Mouse (Mus musculus) lung, postnatal 36 days (tissue): ENCODE measurements around the gene Ddx50.
"Not testable (repeated sequence)": the region's sequence is repeated elsewhere in the genome, so short reads cannot be mapped to it uniquely, and the experiment has no call there.

ENCODE experiments used
- DNase-seq: peaks from one replicate; pipeline ENCODE4 v3.0.0; 2022; ENCODE audit warnings: mixed read lengths

The Ddx50 gene

GRCm38 (mm10) chr10:62601053-62601791 is 49.8 kb downstream of the Ddx50 start:
- DNase-seq: no peak

GRCm38 (mm10) chr10:62600056-62600455 is 51.0 kb downstream of the Ddx50 start:
- DNase-seq: no peak

- not testable (repeated sequence) for DNase-seq
Measured at GRCm38 (mm10) chr10:62599311-62599710, 51.7 kb downstream of the Ddx50 start.

GRCm38 (mm10) chr10:62592496-62592895 is 58.5 kb downstream of the Ddx50 start:
- no peak for DNase-seq

- peak; percentile 98 for DNase-seq
Measured at GRCm38 (mm10) chr10:62590200-62590599, 60.8 kb downstream of the Ddx50 start.

GRCm38 (mm10) chr10:62588616-62589015 is 62.4 kb downstream of the Ddx50 start:
- no peak for DNase-seq

GRCm38 (mm10) chr10:62583245-62583644 is 67.8 kb downstream of the Ddx50 start:
- no peak for DNase-seq

GRCm38 (mm10) chr10:62582701-62583100 is 68.3 kb downstream of the Ddx50 start:
- DNase-seq: no peak

- DNase-seq: no peak
Measured at GRCm38 (mm10) chr10:62582263-62582662, 68.8 kb downstream of the Ddx50 start.

GRCm38 (mm10) chr10:62579129-62579528 is 71.9 kb downstream of the Ddx50 start:
- DNase-seq: not testable (repeated sequence)

GRCm38 (mm10) chr10:62578338-62579100 is 72.5 kb downstream of the Ddx50 start, which contains the start of gene Kif1bp:
TSS of gene Kif1bp (minus strand) at chr10:62578457.
- peak; percentile 100 for DNase-seq

GRCm38 (mm10) chr10:62577673-62578337 is 73.2 kb downstream of the Ddx50 start:
- no peak for DNase-seq

GRCm38 (mm10) chr10:62575001-62575400 is 76.0 kb downstream of the Ddx50 start:
- DNase-seq: no peak

- DNase-seq: no peak
Measured at GRCm38 (mm10) chr10:62570126-62570871, 80.7 kb downstream of the Ddx50 start.

GRCm38 (mm10) chr10:62568861-62569260 is 82.2 kb downstream of the Ddx50 start:
- no peak for DNase-seq
